Mouse (Mus musculus) hindbrain, embryonic 14.5 days (tissue): ENCODE results near the gene Acad11. TPM values are rescaled to one million over a fixed set of nuclear protein-coding genes. Genes with fewer than 3 reads are reported as not detected.

ENCODE experiments used
- ATAC-seq: fragments of 200-750 bp; cut with Nextera tagmentation; 2 replicates; pipeline ENCODE4 v1.8.0; 2017; ENCODE audit warnings: moderate number of reproducible peaks, mild to moderate bottlenecking, moderate TSS enrichment, moderate library complexity; ENCODE audit not compliant: low FRiP score
- DNase-seq: peaks from one replicate; pipeline ENCODE4 v3.0.0-alpha.2; 2015; ENCODE audit warnings: low spot score
- H3K27ac ChIP-seq: fragments of 300-500 bp; sonication (generic); 2 replicates; pipeline ENCODE4 v1.5.1; 2014; ENCODE audit warnings: mild to moderate bottlenecking, moderate library complexity
- H3K27me3 ChIP-seq: fragments of 300-500 bp; sonication (generic); 2 replicates; pipeline ENCODE4 v1.6.1; 2014; ENCODE audit warnings: mild to moderate bottlenecking, low read length, mixed read lengths; ENCODE audit not compliant: control insufficient read depth, insufficient read depth
- H3K36me3 ChIP-seq: fragments of 300-500 bp; sonication (generic); replicated peaks from 2 replicates; pipeline ENCODE4 v1.6.1; 2014; ENCODE audit not compliant: control insufficient read depth, insufficient read depth
- H3K4me1 ChIP-seq: fragments of 300-500 bp; sonication (generic); replicated peaks from 2 replicates; pipeline ENCODE4 v1.6.1; 2014; ENCODE audit warnings: antibody characterized with exemption, low read length, mixed read lengths; ENCODE audit not compliant: control insufficient read depth, insufficient read depth
- H3K4me2 ChIP-seq: fragments of 300-500 bp; sonication (generic); replicated peaks from 2 replicates; pipeline ENCODE4 v1.6.1; 2014; ENCODE audit warnings: mild to moderate bottlenecking, moderate library complexity
- H3K4me3 ChIP-seq: fragments of 300-500 bp; sonication (generic); replicated peaks from 2 replicates; pipeline ENCODE4 v1.5.1; 2014; ENCODE audit warnings: mild to moderate bottlenecking, low read length
- H3K9ac ChIP-seq: fragments of 300-500 bp; sonication (generic); 2 replicates; pipeline ENCODE4 v1.6.1; 2014
- H3K9me3 ChIP-seq: fragments of 300-500 bp; sonication (generic); 2 replicates; pipeline ENCODE4 v1.6.1; 2016; ENCODE audit warnings: low read length; ENCODE audit not compliant: control insufficient read depth
- WGBS: fragments of 180-500 bp; shearing (Covaris S2); extraction: QIAGEN DNeasy Blood & Tissue Kit; methylation state at CpG from one replicate; pipeline ENCODE4 v1.1.7; 2014; 5-methylcytosine and 5-hydroxymethylcytosine counted together
- polyA plus RNA-seq: library from polyadenylated mRNA; unstranded; fragments of >200 nt; fragmentation: Nextera tagmentation; extraction: Ambion mirVana; gene quantifications from 2 replicates; pipeline ENCODE4 v1.2.1, GENCODE M21; 2014

The Acad11 gene
- polyA plus RNA-seq, 1 experiment from 2014 or later, result 7.6 TPM

- H3K36me3 ChIP-seq, result no peaks in the 10 kb centered on the region
- H3K27me3 ChIP-seq, result no peaks in the 10 kb centered on the region
- ATAC-seq (no peak), DNase-seq (no peak)
- no peak within 1 kb of the TSS for H3K4me3 ChIP-seq
- H3K4me1 ChIP-seq, result 0 out of 2 replicates have a peak, but pooled peaks cover 4% of the 10 kb centered on the region
- H3K27ac ChIP-seq, result peak within 1 kb of the TSS; percentile 49; the same call in 1 of the 2 replicates
- H3K9me3 ChIP-seq, result no peaks in the 10 kb centered on the region
- 71% methylated on average over 3 of the region's 3 CpGs for WGBS
- no peak within 1 kb of the TSS for H3K4me2 ChIP-seq
- H3K9ac ChIP-seq, result no peak within 1 kb of the TSS
Observed at GRCm38 (mm10) chr9:104126833-104127232, 63.7 kb downstream of the Acad11 start, which contains the start of gene Ackr4. Gene Ackr4, minus strand, starts transcription at chr9:104126933.

- WGBS, result 41% methylated on average over 2 of the region's 2 CpGs
- H3K27me3 ChIP-seq, result no peaks in the 10 kb centered on the region
- ATAC-seq (no peak), DNase-seq (no peak)
- H3K4me3 ChIP-seq, result no peak overlapping the region
- H3K4me1 ChIP-seq, result 0 out of 2 replicates have a peak, but pooled peaks cover 4% of the 10 kb centered on the region
- no peak overlapping the region for H3K9ac ChIP-seq
- H3K36me3 ChIP-seq, result no peaks in the 10 kb centered on the region
- H3K27ac ChIP-seq, result peak overlapping the region; percentile 2; the same call in 1 of the 2 replicates
- no peak overlapping the region for H3K4me2 ChIP-seq
- H3K9me3 ChIP-seq, result no peaks in the 10 kb centered on the region
Observed at GRCm38 (mm10) chr9:104128110-104128509, 64.9 kb downstream of the Acad11 start.

GRCm38 (mm10) chr9:104130141-104130755, 67.1 kb downstream of the Acad11 start:
- Histone ChIP-seq H3K36me3 (no peaks in the 10 kb centered on the region), H3K9me3 (no peaks in the 10 kb centered on the region), H3K4me2 (no peak overlapping the region), H3K27me3 (no peaks in the 10 kb centered on the region), H3K4me3 (no peak overlapping the region), H3K27ac (no peak overlapping the region), H3K4me1 (0 out of 2 replicates have a peak, but pooled peaks cover 4% of the 10 kb centered on the region), H3K9ac (no peak overlapping the region)
- ATAC-seq (no peak), DNase-seq (no peak)
- 91% methylated on average over 9 of the region's 9 CpGs for WGBS

- no peaks in the 10 kb centered on the region for H3K4me1 ChIP-seq
- no peak overlapping the region for H3K9ac ChIP-seq
- no peak overlapping the region for H3K4me3 ChIP-seq
- H3K4me2 ChIP-seq, result no peak overlapping the region
- H3K27ac ChIP-seq, result no peak overlapping the region
- no peaks in the 10 kb centered on the region for H3K9me3 ChIP-seq
- H3K27me3 ChIP-seq, result no peaks in the 10 kb centered on the region
- WGBS, result 90% methylated on average over 6 of the region's 6 CpGs
- no peaks in the 10 kb centered on the region for H3K36me3 ChIP-seq
- ATAC-seq (no peak), DNase-seq (no peak)
Observed at GRCm38 (mm10) chr9:104140351-104140750, 77.2 kb downstream of the Acad11 start.

- no peak overlapping the region for H3K4me3 ChIP-seq
- ATAC-seq (no peak), DNase-seq (no peak)
- H3K4me1 ChIP-seq, result no peaks in the 10 kb centered on the region
- no peak overlapping the region for H3K9ac ChIP-seq
- no peak overlapping the region for H3K4me2 ChIP-seq
- 90% methylated on average over 14 of the region's 14 CpGs for WGBS
- no peak overlapping the region for H3K27ac ChIP-seq
- H3K27me3 ChIP-seq, result no peaks in the 10 kb centered on the region
- no peaks in the 10 kb centered on the region for H3K9me3 ChIP-seq
- H3K36me3 ChIP-seq, result no peaks in the 10 kb centered on the region
Observed at GRCm38 (mm10) chr9:104142805-104143204, 79.6 kb downstream of the Acad11 start.

- ATAC-seq, result no peak
- H3K9me3 ChIP-seq, result no peaks in the 10 kb centered on the region
- H3K4me2 ChIP-seq, result no peak overlapping the region
- 86% methylated on average over 8 of the region's 8 CpGs for WGBS
- DNase-seq, result no peak
- no peak overlapping the region for H3K9ac ChIP-seq
- H3K4me1 ChIP-seq, result no peaks in the 10 kb centered on the region
- no peaks in the 10 kb centered on the region for H3K36me3 ChIP-seq
- no peak overlapping the region for H3K27ac ChIP-seq
- no peak overlapping the region for H3K4me3 ChIP-seq
- H3K27me3 ChIP-seq, result no peaks in the 10 kb centered on the region
Observed at GRCm38 (mm10) chr9:104144314-104144996, 81.3 kb downstream of the Acad11 start.

GRCm38 (mm10) chr9:104146683-104147082, 83.5 kb downstream of the Acad11 start:
- Histone ChIP-seq H3K27me3 (no peaks in the 10 kb centered on the region), H3K27ac (no peak overlapping the region), H3K4me1 (no peaks in the 10 kb centered on the region), H3K4me2 (no peak overlapping the region), H3K9ac (no peak overlapping the region), H3K9me3 (no peaks in the 10 kb centered on the region), H3K4me3 (no peak overlapping the region), H3K36me3 (peaks cover 18% of the 10 kb centered on the region)
- DNase-seq, result no peak
- ATAC-seq, result no peak
- 86% methylated on average over 7 of the region's 7 CpGs for WGBS

GRCm38 (mm10) chr9:104148969-104149368, 85.8 kb downstream of the Acad11 start:
- no peak for DNase-seq
- Histone ChIP-seq H3K27me3 (no peaks in the 10 kb centered on the region), H3K9me3 (no peaks in the 10 kb centered on the region), H3K36me3 (peaks cover 41% of the 10 kb centered on the region), H3K9ac (no peak overlapping the region), H3K27ac (no peak overlapping the region), H3K4me3 (no peak overlapping the region), H3K4me1 (no peaks in the 10 kb centered on the region), H3K4me2 (no peak overlapping the region)
- ATAC-seq, result no peak
- WGBS, result 94% methylated on average over 7 of the region's 7 CpGs

GRCm38 (mm10) chr9:104152121-104152520, 88.9 kb downstream of the Acad11 start:
- H3K27ac ChIP-seq, result no peak overlapping the region
- no peaks in the 10 kb centered on the region for H3K9me3 ChIP-seq
- H3K9ac ChIP-seq, result no peak overlapping the region
- H3K27me3 ChIP-seq, result no peaks in the 10 kb centered on the region
- no peak overlapping the region for H3K4me3 ChIP-seq
- peaks cover 72% of the 10 kb centered on the region for H3K36me3 ChIP-seq
- no peaks in the 10 kb centered on the region for H3K4me1 ChIP-seq
- no peak for DNase-seq
- H3K4me2 ChIP-seq, result no peak overlapping the region
- ATAC-seq, result no peak
- WGBS, result 98% methylated on average over 7 of the region's 7 CpGs
